Mouse (Mus musculus): ENCODE data around the gene Baiap2l1.
A peak's percentile ranks its signal among the peaks of the same experiment; 100 is the strongest.
"Not testable (repeated sequence)": the region's sequence is repeated elsewhere in the genome, so short reads cannot be mapped to it uniquely, and the experiment has no call there.

The Baiap2l1 gene

GRCm38 (mm10) chr5:144351185-144351584, 6.7 kb downstream of the Baiap2l1 start:
- DNase-seq (ENCODE audit: low spot score in 2 of 2) = no peak

- no peak for DNase-seq (ENCODE audit: low spot score in 2 of 2)
Measured at GRCm38 (mm10) chr5:144344592-144344991, 13.3 kb downstream of the Baiap2l1 start.

- DNase-seq (ENCODE audit: low spot score in 2 of 2) = no peak
Measured at GRCm38 (mm10) chr5:144341085-144341484, 16.8 kb downstream of the Baiap2l1 start.

DNA sequence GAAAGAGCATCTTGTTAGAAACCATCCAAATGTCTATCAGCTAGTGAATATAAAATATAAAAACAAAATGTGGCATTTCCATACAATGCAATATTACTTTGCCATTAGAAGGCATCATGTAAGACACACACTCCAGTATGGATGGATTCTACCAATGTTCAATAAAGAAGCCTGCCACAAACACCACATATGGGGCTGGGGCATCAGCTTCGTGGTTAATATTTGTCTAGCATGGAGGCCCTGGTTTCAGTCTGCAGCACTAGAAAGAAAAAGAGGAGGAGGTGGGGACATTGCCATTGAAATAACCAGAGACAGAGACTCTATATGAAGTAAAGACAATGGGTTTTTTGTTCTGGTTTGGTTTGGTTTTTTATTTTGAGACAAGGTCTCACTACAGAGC, 19.1 kb downstream of the Baiap2l1 start:
- no peak for DNase-seq (ENCODE audit: low spot score in 2 of 2)

- not testable (repeated sequence) for DNase-seq (ENCODE audit: low spot score in 2 of 2)
Measured at GRCm38 (mm10) chr5:144335357-144335756, 22.6 kb downstream of the Baiap2l1 start.

GRCm38 (mm10) chr5:144334010-144334409, 23.9 kb downstream of the Baiap2l1 start:
- no peak for DNase-seq (ENCODE audit: low spot score in 2 of 2)

- DNase-seq (ENCODE audit: low spot score in 2 of 2) = no peak
Measured at GRCm38 (mm10) chr5:144322717-144323116, 35.2 kb downstream of the Baiap2l1 start.

DNA sequence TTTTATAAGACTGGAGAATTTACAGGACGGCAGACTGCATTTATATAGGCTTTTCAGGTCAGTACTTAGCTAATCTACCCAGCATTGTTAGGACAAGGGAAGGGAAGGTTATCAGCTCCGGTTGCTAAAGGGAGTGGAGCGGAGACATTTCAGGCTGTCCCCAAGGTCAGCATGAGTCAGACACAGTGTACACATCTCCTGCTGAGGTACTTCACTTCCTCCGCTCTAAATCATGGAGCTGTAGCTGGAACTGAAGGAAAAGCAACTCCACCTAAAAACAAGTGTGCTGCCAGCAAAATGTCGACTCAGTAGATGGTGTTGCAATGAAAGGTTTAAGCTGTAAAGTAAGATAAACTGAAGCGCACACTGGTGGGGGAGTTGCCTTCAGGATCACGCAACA, 36.2 kb downstream of the Baiap2l1 start:
- no peak for DNase-seq (ENCODE audit: low spot score in 2 of 2)

- no peak for DNase-seq (ENCODE audit: low spot score in 2 of 2)
Measured at GRCm38 (mm10) chr5:144318286-144318685, 39.6 kb downstream of the Baiap2l1 start.

GRCm38 (mm10) chr5:144317426-144317825, 40.5 kb downstream of the Baiap2l1 start:
- DNase-seq (ENCODE audit: low spot score in 2 of 2) = no peak

DNA sequence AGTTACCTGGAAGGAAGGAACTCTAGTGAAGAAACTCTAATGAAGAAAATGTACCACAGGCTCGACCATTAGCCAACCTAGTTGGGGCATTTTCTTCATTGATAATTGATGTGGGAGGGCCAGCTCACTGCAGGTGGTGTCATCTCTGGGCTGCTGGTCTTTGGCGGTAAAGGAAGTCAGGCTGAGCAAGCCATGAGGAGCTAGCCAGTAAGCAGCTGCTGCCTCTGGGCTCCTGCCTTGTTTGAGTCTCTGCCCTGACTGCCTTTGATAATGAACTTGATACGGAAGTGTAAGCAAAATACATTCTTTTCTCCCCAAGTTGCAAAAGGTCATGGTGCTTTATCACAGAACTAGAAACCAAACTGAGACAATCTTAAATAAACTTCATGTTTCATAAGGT, 41.5 kb downstream of the Baiap2l1 start:
- no peak for DNase-seq (ENCODE audit: low spot score in 2 of 2)

DNA sequence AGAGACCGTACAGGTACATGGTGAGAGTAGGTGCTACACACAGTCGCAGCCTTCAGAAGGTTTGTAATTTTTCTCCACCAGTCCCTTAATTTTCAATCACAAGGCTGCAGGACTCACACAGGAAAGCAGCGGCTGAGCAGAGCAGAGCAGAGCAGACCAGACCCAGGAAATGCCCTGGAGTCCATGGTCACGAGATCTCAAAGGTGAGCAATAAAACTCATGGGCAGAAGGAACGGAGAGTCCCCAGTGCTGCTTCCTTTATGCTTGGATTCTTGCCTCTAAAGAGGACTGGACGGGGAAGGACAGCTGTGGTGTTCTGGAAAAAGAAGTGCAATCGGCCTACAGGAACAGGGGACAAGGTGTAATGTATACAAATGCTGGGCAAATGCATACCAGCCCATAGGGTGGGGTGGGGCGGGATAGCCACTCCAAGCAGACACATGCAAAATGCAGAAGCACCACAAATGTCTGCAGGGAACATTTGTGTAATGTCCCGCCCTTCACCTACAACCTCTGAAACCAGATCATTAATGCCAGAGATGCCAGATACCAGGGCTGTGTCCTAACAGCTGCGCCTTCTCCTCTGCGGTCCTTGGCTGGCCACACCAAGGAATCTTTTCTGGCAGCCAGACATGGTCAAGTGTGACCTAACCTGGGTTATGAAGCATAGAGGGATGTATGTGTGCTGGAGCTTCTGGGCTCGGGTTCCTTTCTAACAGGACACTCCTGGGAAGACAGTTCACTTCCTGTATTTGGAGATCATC, 43.0 kb downstream of the Baiap2l1 start:
- no peak for DNase-seq (ENCODE audit: low spot score in 2 of 2)

DNA sequence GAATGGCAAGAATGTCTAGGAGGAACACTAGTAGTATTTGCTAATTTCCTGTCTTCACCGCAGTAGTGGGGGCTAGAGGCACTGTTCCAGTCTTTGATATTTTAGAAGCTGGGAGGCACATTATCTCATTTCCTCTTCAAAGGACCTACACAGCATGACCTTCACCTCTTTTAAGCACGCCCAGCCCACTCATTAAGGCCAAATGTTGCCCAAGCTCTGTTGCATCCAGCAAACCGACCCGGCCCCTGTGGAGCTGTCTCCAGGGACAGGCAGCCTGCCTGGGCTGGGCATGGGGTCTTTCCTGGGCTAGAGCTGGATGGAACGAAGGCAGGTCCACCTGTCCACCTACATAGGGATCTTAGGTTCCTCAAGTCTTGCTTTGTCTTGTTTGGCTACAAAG, 44.6 kb downstream of the Baiap2l1 start:
- DNase-seq (ENCODE audit: low spot score in 2 of 2) = no peak

DNA sequence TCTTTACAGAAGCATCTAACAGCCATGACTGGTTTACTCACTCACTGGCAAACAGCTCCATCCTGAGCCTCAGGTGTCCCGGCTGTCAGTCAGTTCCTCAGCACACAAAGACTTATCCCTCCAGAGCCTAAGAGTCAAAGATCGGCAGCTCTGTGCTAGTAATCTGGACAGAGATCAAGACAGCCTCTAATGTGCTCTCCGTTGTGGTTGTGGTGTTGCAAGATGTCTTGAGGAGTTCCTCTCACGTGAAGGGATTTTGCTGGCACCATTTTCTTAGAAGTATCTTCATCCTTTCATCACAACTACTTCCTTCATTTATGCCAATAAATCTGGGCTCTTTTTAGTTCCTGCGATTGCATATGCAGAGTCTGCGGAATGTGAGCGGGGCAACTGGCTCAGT, 45.7 kb downstream of the Baiap2l1 start:
- DNase-seq (ENCODE audit: low spot score in 2 of 2) = no peak

DNA sequence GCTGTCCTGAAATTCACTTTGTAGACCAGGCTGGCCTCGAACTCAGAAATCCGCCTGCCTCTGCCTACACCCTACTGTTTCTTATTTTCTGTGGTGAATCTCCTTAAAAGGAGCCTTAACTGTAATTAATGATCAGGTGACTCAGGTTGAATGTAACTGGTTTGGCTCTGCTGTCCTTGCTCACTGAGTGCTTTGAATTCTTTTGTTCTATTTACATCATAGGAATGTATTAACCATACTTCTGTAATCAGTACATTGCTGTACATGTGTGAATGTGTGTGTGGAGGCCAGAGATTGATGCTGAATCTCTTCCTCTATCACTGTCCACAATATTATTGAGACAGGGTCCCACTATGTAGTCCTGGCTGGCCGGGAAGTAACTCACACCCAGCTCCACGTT, 49.0 kb downstream of the Baiap2l1 start:
- DNase-seq (ENCODE audit: low spot score in 2 of 2) = no peak

GRCm38 (mm10) chr5:144303071-144303470, 54.8 kb downstream of the Baiap2l1 start:
- DNase-seq (ENCODE audit: low spot score in 2 of 2) = no peak

GRCm38 (mm10) chr5:144296090-144296604, 61.8 kb downstream of the Baiap2l1 start:
- no peak for DNase-seq (ENCODE audit: low spot score in 2 of 2)

DNA sequence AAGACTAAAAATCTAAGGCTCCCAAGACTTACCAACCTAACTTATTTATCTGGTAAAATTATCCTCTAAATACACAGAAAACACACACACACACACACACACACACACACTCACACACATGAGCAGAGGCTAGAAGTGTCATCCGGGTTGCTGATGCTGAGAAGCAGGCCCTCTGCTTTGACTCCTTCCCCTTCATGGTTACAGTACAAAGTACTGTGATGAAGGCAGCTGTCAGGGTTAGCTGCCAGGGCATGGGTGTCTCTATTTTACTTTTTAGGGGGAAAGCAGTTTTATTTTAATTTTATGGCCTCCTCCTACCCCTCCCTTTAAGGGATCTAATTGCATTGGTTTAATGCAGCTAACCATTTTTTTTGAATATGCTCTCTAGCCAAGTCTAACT, 62.6 kb downstream of the Baiap2l1 start:
- no peak for DNase-seq (ENCODE audit: low spot score in 2 of 2)

DNA sequence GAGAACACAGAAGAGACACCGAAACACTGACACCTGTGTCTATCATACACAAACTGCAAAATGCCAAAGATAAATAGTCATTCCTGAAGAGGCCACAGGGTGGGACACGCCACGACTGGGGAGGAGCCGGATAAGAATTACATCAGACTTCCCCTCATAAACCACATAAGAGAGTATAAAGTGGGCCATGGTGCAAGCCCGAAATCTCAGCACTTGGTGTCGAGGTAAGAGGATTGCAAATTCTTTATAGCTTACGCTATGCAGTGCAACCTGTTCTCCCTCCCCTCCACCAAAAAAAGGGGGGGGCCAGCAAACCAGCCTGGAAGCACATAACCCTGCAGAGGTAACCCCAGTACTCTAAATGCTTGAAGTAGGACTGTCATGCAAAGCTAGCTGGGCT, 63.0 kb downstream of the Baiap2l1 start:
- no peak for DNase-seq (ENCODE audit: low spot score in 2 of 2)

GRCm38 (mm10) chr5:144289769-144290440, 68.0 kb downstream of the Baiap2l1 start:
- peak; percentile 36 to 41 for DNase-seq (ENCODE audit: low spot score in 2 of 2)

GRCm38 (mm10) chr5:144288391-144288790, 69.5 kb downstream of the Baiap2l1 start:
- DNase-seq (ENCODE audit: low spot score in 2 of 2) = no peak

GRCm38 (mm10) chr5:144287267-144287820, 70.6 kb downstream of the Baiap2l1 start:
- DNase-seq (ENCODE audit: low spot score in 2 of 2) = no peak

Measured in right cerebral cortex, adult 2 months (tissue).